Mouse (Mus musculus) liver, adult 2 months (tissue): Measurements from ENCODE around the gene Phox2a. TPM values are rescaled to one million over a fixed set of nuclear protein-coding genes. Genes with fewer than 3 reads are reported as not detected.

Source experiments
- DNase-seq: peaks from one replicate; pipeline ENCODE4 v3.0.0-alpha.2; 2011; ENCODE audit warnings: low read depth, low spot score; ENCODE audit errors: extremely low read depth
- H3K27ac ChIP-seq: fragments of 200-500 bp; replicated peaks from 2 replicates; pipeline ENCODE4 v1.5.1; 2012; ENCODE audit warnings: low read depth, mild to moderate bottlenecking, control low read depth, inconsistent platforms, low read length; ENCODE audit not compliant: insufficient read depth
- H3K27me3 ChIP-seq: fragments of 200-500 bp; 2 replicates; pipeline ENCODE4 v1.6.1; 2012; ENCODE audit warnings: mild to moderate bottlenecking, moderate library complexity, low read length, inconsistent platforms; ENCODE audit not compliant: control insufficient read depth, insufficient read depth
- H3K36me3 ChIP-seq: fragments of 200-500 bp; 2 replicates; pipeline ENCODE4 v1.6.1; 2012; ENCODE audit warnings: low read length, inconsistent platforms; ENCODE audit not compliant: control insufficient read depth, insufficient read depth
- H3K4me1 ChIP-seq: fragments of 200-500 bp; 2 replicates; pipeline ENCODE4 v1.6.1; 2011; ENCODE audit warnings: low read length; ENCODE audit not compliant: control insufficient read depth, insufficient read depth
- H3K4me3 ChIP-seq: fragments of 200-500 bp; 2 replicates; pipeline ENCODE4 v1.5.1; 2011; ENCODE audit warnings: low read depth, mild to moderate bottlenecking, control low read depth, low read length, moderate library complexity; ENCODE audit not compliant: insufficient read depth
- H3K79me2 ChIP-seq: fragments of 200-500 bp; 2 replicates; pipeline ENCODE4 v1.6.1; 2012; ENCODE audit warnings: inconsistent platforms, mild to moderate bottlenecking, low read length, moderate library complexity; ENCODE audit not compliant: control insufficient read depth, insufficient read depth
- H3K9ac ChIP-seq: fragments of 200-500 bp; 2 replicates; pipeline ENCODE4 v1.6.1; 2012; ENCODE audit warnings: low read depth, mild to moderate bottlenecking, control low read depth, inconsistent platforms, low read length
- CTCF ChIP-seq: fragments of 200-500 bp; IDR thresholded peaks from 2 replicates; pipeline ENCODE4 v1.5.1; 2011; ENCODE audit warnings: low read depth, low read length, control low read depth
- POLR2A ChIP-seq: fragments of 200-500 bp; IDR thresholded peaks from 2 replicates; pipeline ENCODE4 v1.6.1; 2011; ENCODE audit warnings: low read length, control low read depth; ENCODE audit not compliant: insufficient read depth; ENCODE audit errors: extremely low read depth
- WGBS: fragments of 180-500 bp; shearing (Covaris S2); methylation state at CpG from one replicate; pipeline ENCODE4 v1.1.7; 2018; 5-methylcytosine and 5-hydroxymethylcytosine counted together
- polyA plus RNA-seq: library from polyadenylated mRNA; depleted of rRNA; stranded (reverse); fragments of >200 nt; gene quantifications from 2 replicates; pipeline ENCODE4 v1.2.3, GENCODE M21; 2012
- total RNA-seq: library from RNA; depleted of rRNA; stranded (reverse); fragments of >200 nt; gene quantifications from 2 replicates; pipeline ENCODE4 v1.2.3, GENCODE M21; 2014

The Phox2a gene
- total and polyA plus RNA-seq, 2 experiments, result not detected

GRCm38 (mm10) chr7:101851689-101852088 lies 33.6 kb downstream of the Phox2a start:
- TF ChIP-seq POLR2A, result no peak
- no peak for TF ChIP-seq CTCF
- H3K27me3 ChIP-seq, result no peaks in the 10 kb centered on the region
- no peaks in the 10 kb centered on the region for H3K36me3 ChIP-seq
- 63% methylated on average over 6 of the region's 6 CpGs for WGBS
- DNase-seq, result no peak
- H3K79me2 ChIP-seq, result no peaks in the 10 kb centered on the region
- H3K9ac ChIP-seq, result no peak overlapping the region
- H3K4me1 ChIP-seq, result peaks cover 3% of the 10 kb centered on the region; the same call in 1 of the 2 replicates
- H3K27ac ChIP-seq, result no peak overlapping the region
- H3K4me3 ChIP-seq, result no peak overlapping the region

DNA sequence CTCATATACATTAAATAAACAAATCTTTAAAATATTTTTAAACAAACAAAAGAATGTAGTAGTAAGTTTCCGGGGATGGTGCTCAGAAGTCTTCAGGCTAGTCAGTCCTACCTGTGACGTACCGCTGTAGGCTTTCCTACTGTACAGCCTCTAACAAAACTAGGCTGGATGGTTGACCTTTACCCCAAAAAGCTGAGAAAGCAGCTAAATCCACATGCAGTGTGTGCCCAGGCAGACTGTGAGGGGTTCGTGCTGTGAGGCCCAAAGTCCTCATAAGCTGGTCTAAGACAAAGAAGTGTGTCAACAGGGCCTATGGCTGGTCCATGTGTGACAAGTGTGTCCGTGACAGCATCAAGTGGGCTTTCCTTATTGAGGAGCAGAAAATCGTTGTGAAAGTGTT lies 34.7 kb downstream of the Phox2a start:
- DNase-seq, result no peak
- peaks cover 3% of the 10 kb centered on the region; the same call in 1 of the 2 replicates for H3K4me1 ChIP-seq
- no peak overlapping the region for H3K4me3 ChIP-seq
- no peaks in the 10 kb centered on the region for H3K79me2 ChIP-seq
- no peaks in the 10 kb centered on the region for H3K27me3 ChIP-seq
- TF ChIP-seq CTCF, result no peak
- no peak for TF ChIP-seq POLR2A
- no peak overlapping the region for H3K9ac ChIP-seq
- 79% methylated on average over 6 of the region's 6 CpGs for WGBS
- no peak overlapping the region for H3K27ac ChIP-seq
- no peaks in the 10 kb centered on the region for H3K36me3 ChIP-seq

- 83% methylated on average over 2 of the region's 2 CpGs for WGBS
- Histone ChIP-seq H3K36me3 (no peaks in the 10 kb centered on the region), H3K9ac (no peak overlapping the region), H3K79me2 (no peaks in the 10 kb centered on the region), H3K27me3 (no peaks in the 10 kb centered on the region), H3K4me3 (no peak overlapping the region), H3K27ac (no peak overlapping the region), H3K4me1 (peaks cover under 1% of the 10 kb centered on the region; the same call in 1 of the 2 replicates)
- TF ChIP-seq CTCF (no peak), POLR2A (no peak)
- no peak for DNase-seq
Measured at GRCm38 (mm10) chr7:101853816-101854215, 35.7 kb downstream of the Phox2a start.

GRCm38 (mm10) chr7:101857094-101857493 lies 39.0 kb downstream of the Phox2a start, which contains the start of gene Folr2:
Gene Folr2, minus strand, starts transcription at chr7:101857194.
- DNase-seq, result no peak
- Histone ChIP-seq H3K27me3 (no peaks in the 10 kb centered on the region), H3K4me3 (no peak within 1 kb of the TSS), H3K27ac (no peak within 1 kb of the TSS), H3K4me1 (no peaks in the 10 kb centered on the region), H3K36me3 (no peaks in the 10 kb centered on the region), H3K79me2 (no peaks in the 10 kb centered on the region), H3K9ac (no peak within 1 kb of the TSS)
- TF ChIP-seq CTCF (no peak), POLR2A (no peak)
- 88% methylated on average over 4 of the region's 4 CpGs for WGBS

- Histone ChIP-seq H3K27ac (no peak overlapping the region), H3K4me3 (no peak overlapping the region), H3K36me3 (no peaks in the 10 kb centered on the region), H3K4me1 (no peaks in the 10 kb centered on the region), H3K9ac (no peak overlapping the region), H3K27me3 (no peaks in the 10 kb centered on the region), H3K79me2 (no peaks in the 10 kb centered on the region)
- WGBS, result 89% methylated on average over 9 of the region's 9 CpGs
- TF ChIP-seq POLR2A (no peak), CTCF (no peak)
- DNase-seq, result no peak
Measured at GRCm38 (mm10) chr7:101858362-101858761, 40.2 kb downstream of the Phox2a start.

GRCm38 (mm10) chr7:101860978-101861377 lies 42.9 kb downstream of the Phox2a start:
- Histone ChIP-seq H3K4me3 (no peak overlapping the region), H3K27me3 (no peaks in the 10 kb centered on the region), H3K79me2 (no peaks in the 10 kb centered on the region), H3K9ac (no peak overlapping the region), H3K4me1 (no peaks in the 10 kb centered on the region), H3K36me3 (no peaks in the 10 kb centered on the region), H3K27ac (no peak overlapping the region)
- TF ChIP-seq CTCF, result no peak
- TF ChIP-seq POLR2A, result no peak
- peak; percentile 63 for DNase-seq
